Mouse (Mus musculus) limb, embryonic 14.5 days (tissue): Measurements from ENCODE around the gene Cldn7. TPM values are rescaled to one million over a fixed set of nuclear protein-coding genes. Genes with fewer than 3 reads are reported as not detected.
"Not testable (repeated sequence)": the region's sequence is repeated elsewhere in the genome, so short reads cannot be mapped to it uniquely, and the experiment has no call there.

ENCODE experiments used
- ATAC-seq: fragments of 200-750 bp; cut with Nextera tagmentation; 2 replicates; pipeline ENCODE4 v1.8.0; 2017; ENCODE audit warnings: low read depth, moderate number of reproducible peaks, moderate TSS enrichment; ENCODE audit not compliant: low FRiP score
- DNase-seq: peaks from one replicate; pipeline ENCODE4 v3.0.0-alpha.2; 2015; ENCODE audit warnings: low spot score
- H3K27ac ChIP-seq: fragments of 300-500 bp; sonication (generic); replicated peaks from 2 replicates; pipeline ENCODE4 v1.5.1; 2014; ENCODE audit warnings: low read depth, mild to moderate bottlenecking, low read length, moderate library complexity, mixed read lengths
- H3K27me3 ChIP-seq: fragments of 300-500 bp; sonication (generic); 2 replicates; pipeline ENCODE4 v1.6.1; 2014; ENCODE audit warnings: low read length, mixed read lengths; ENCODE audit not compliant: control insufficient read depth, insufficient read depth
- H3K36me3 ChIP-seq: fragments of 300-500 bp; sonication (generic); 2 replicates; pipeline ENCODE4 v1.6.1; 2014; ENCODE audit warnings: mild to moderate bottlenecking, low read length, moderate library complexity, mixed read lengths; ENCODE audit not compliant: control insufficient read depth, insufficient read depth
- H3K4me1 ChIP-seq: fragments of 300-500 bp; sonication (generic); 2 replicates; pipeline ENCODE4 v1.6.1; 2014; ENCODE audit warnings: antibody characterized with exemption, low read length, mixed read lengths; ENCODE audit not compliant: control insufficient read depth, insufficient read depth
- H3K4me2 ChIP-seq: fragments of 300-500 bp; sonication (generic); replicated peaks from 2 replicates; pipeline ENCODE4 v1.6.1; 2014; ENCODE audit warnings: low read depth, mild to moderate bottlenecking, low read length, moderate library complexity; ENCODE audit not compliant: severe bottlenecking
- H3K4me3 ChIP-seq: fragments of 300-500 bp; sonication (generic); replicated peaks from 2 replicates; pipeline ENCODE4 v1.5.1; 2014; ENCODE audit warnings: low read length
- H3K9ac ChIP-seq: fragments of 300-500 bp; sonication (generic); 2 replicates; pipeline ENCODE4 v1.6.1; 2014; ENCODE audit warnings: mild to moderate bottlenecking, low read depth, low read length, moderate library complexity; ENCODE audit not compliant: severe bottlenecking
- H3K9me3 ChIP-seq: fragments of 300-500 bp; sonication (generic); 2 replicates; pipeline ENCODE4 v1.6.1; 2016; ENCODE audit warnings: low read length; ENCODE audit not compliant: control insufficient read depth
- POLR2A ChIP-seq: fragments of 200-500 bp; IDR thresholded peaks from 2 replicates; pipeline ENCODE4 v1.8.0; 2012; ENCODE audit warnings: inconsistent platforms, mild to moderate bottlenecking, moderate library complexity, borderline replicate concordance; ENCODE audit not compliant: insufficient read depth, insufficient read length; ENCODE audit errors: extremely low read depth
- WGBS: fragments of 180-500 bp; shearing (Covaris S2); extraction: QIAGEN DNeasy Blood & Tissue Kit; methylation state at CpG from one replicate; pipeline ENCODE4 v1.1.7; 2014; 5-methylcytosine and 5-hydroxymethylcytosine counted together
- polyA plus RNA-seq, 2 experiments: library from polyadenylated mRNA; depleted of rRNA in 1 of 2; stranded (reverse) in 1 of 2; unstranded in 1 of 2; fragments of >200 nt; fragmentation: Nextera tagmentation in 1 of 2; extraction: Ambion mirVana in 1 of 2; gene quantifications; 2 replicates each; pipeline versions ENCODE4 v1.2.1 to v1.2.3; 2012 to 2014

Gene Cldn7
- polyA plus RNA-seq, 2 experiments, result 6.3 to 7.6 TPM

DNA sequence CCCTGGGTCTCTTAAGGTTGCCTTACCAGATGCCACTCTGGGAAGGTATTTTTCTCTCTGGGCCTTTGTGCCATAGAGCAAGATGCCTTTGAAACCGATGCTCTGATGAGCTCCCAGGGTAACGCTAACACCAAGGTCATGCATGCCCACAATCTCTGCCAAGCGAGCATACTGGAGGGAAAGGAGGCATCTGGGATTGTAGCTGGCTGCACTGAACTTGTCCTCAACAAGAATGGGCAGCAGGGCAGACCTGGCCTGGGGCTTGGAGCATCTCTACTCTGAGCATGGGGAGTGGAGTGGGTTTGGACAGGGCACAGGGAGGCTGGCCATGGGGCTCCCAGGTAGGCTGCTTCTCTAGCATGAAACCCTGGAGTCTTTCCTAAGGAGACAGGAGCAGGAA lies 48.8 kb downstream of the Cldn7 start:
- Histone ChIP-seq H3K36me3 (peaks cover 55% of the 10 kb centered on the region), H3K27ac (no peak overlapping the region), H3K9me3 (no peaks in the 10 kb centered on the region), H3K4me1 (peaks cover 20% of the 10 kb centered on the region), H3K4me3 (no peak overlapping the region), H3K4me2 (no peak overlapping the region), H3K27me3 (no peaks in the 10 kb centered on the region), H3K9ac (no peak overlapping the region)
- ATAC-seq (no peak), DNase-seq (no peak)
- 90% methylated on average over 3 of the region's 3 CpGs for WGBS
- no peak for TF ChIP-seq POLR2A

DNA sequence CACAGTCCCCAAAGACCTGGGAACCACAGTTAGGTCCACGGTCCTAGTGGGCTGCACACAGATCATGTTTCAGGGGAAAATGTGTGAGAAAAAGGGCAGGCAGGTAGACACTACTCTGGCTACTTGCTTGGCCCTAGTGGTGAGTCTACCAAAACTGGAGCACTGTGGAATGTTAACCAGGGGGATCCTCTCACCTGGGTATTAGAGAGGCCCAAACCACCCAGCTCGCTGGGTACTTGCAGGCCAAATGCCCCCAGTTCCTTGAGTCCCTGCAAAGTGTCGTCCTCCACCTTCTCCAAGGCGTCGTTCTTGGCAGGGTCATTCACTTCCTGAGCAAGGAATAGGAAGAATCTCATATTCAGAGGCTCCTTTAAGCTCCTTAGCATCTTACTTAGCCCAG lies 49.5 kb downstream of the Cldn7 start:
- WGBS, result 58% methylated on average over 5 of the region's 5 CpGs
- Histone ChIP-seq H3K4me2 (no peak overlapping the region; the same call in 1 of the 2 replicates), H3K27me3 (no peaks in the 10 kb centered on the region), H3K4me3 (no peak overlapping the region), H3K4me1 (peaks cover 23% of the 10 kb centered on the region), H3K27ac (no peak overlapping the region), H3K9me3 (no peaks in the 10 kb centered on the region), H3K9ac (no peak overlapping the region), H3K36me3 (peaks cover 48% of the 10 kb centered on the region)
- DNase-seq (no peak), ATAC-seq (no peak)
- TF ChIP-seq POLR2A, result no peak

DNA sequence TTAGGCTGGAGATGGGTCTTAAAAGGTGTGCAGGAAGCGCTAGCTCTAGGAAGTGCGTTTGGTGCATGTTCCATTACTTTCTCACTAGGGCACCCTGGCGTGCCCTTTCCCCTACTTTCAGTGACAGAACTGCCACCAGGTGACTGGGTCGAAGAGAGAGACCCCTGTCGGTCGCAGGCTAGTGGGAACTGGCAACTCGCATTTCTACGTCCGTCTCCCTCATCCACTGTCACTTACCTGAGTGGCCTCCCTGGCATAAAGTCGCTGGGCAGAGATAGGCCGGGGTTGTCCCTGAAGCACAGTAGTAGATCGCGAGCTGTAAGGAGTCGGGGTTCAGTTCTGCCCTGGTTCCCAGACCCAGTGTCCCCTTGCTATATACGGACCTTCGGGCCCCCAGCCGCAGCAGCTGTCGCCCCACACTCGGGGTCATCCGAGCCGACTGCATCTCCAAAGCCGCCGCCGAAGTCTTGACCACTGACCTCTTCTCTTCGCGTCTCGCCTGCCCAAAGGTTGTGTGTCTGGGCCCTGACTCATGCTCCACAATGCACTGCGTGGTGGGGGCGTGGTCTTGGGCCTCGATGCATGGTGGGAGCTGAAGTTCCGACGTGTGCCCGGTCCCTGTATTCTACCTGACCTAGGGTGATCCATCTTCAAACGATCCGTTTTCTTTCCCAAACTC lies 50.4 kb downstream of the Cldn7 start, which contains the start of gene Acadvl:
Gene Acadvl, minus strand, starts transcription at position 532 of the 679 bp plus-strand sequence.
- H3K36me3 ChIP-seq, result peaks cover 39% of the 10 kb centered on the region
- DNase-seq, result peak; percentile 78
- ATAC-seq, result peak; percentile 77
- no peaks in the 10 kb centered on the region for H3K9me3 ChIP-seq
- peak within 1 kb of the TSS; percentile 55 for H3K4me3 ChIP-seq
- TF ChIP-seq POLR2A, result no peak
- H3K9ac ChIP-seq, result peak within 1 kb of the TSS; percentile 71
- under 1% methylated on average over 34 of the region's 35 CpGs for WGBS
- peak within 1 kb of the TSS; percentile 53 for H3K27ac ChIP-seq
- no peaks in the 10 kb centered on the region for H3K27me3 ChIP-seq
- peak within 1 kb of the TSS; percentile 85 for H3K4me2 ChIP-seq
- peaks cover 32% of the 10 kb centered on the region for H3K4me1 ChIP-seq

DNA sequence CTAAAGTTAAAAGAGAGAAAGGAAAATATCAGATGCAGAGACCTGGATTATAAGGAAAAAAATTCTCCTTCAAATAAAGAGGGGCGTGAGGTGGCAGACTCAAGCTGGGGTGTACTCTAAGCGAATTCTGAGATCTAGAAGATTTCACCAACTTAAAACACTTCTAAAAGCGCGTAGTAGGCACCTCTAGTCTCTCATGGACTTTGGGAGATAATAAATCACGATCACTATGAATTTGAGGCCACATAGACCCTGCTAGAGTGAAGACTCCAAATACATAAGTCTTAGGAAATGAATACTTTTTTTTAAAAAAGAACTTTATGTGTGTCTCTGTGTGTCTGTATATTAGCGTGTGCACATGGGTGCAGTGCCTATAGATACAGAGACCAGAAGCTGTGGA lies 51.1 kb downstream of the Cldn7 start:
- TF ChIP-seq POLR2A, result no peak
- Histone ChIP-seq H3K36me3 (peaks cover 32% of the 10 kb centered on the region), H3K9ac (no peak overlapping the region), H3K4me2 (peak overlapping the region; percentile 85), H3K4me1 (peaks cover 38% of the 10 kb centered on the region), H3K27me3 (no peaks in the 10 kb centered on the region), H3K27ac (no peak overlapping the region), H3K9me3 (no peaks in the 10 kb centered on the region), H3K4me3 (peak overlapping the region; percentile 55; the same call in 1 of the 2 replicates)
- no peak for DNase-seq
- no peak for ATAC-seq
- 72% methylated on average over 6 of the region's 6 CpGs for WGBS

- not testable (repeated sequence) for H3K4me2 ChIP-seq, H3K9me3 ChIP-seq, H3K27ac ChIP-seq, ATAC-seq, H3K4me3 ChIP-seq, DNase-seq, H3K27me3 ChIP-seq, H3K9ac ChIP-seq
- Histone ChIP-seq H3K4me1 (peaks cover 41% of the 10 kb centered on the region), H3K36me3 (peaks cover 27% of the 10 kb centered on the region)
- WGBS, result 87% methylated on average over 2 of the region's 2 CpGs
Measured at GRCm38 (mm10) chr11:70016177-70016576, 51.6 kb downstream of the Cldn7 start.

DNA sequence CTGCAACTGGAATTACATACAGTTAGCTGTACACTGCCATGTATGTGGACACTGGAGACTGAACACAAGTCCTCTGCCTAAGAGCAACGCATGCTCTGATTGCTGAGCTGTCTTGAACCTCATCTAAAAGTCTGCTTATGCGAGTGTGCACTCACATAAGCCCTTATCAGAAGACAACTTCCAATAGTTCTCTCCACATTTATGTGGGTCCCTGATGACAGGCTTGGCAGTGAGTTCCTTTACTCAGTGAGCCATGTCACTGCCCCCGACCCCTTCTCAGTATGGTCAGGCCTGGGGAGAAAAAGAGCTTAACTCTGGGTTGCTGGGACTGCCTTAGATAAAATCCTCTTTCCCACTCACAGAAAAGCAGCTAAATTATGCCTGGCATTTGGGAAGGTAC lies 52.1 kb downstream of the Cldn7 start, which contains the start of gene Dlg4:
Gene Dlg4, plus strand, starts transcription at position 274 of the 400 bp plus-strand sequence.
- Histone ChIP-seq H3K27me3 (no peaks in the 10 kb centered on the region), H3K27ac (peak within 1 kb of the TSS; percentile 49), H3K9me3 (no peaks in the 10 kb centered on the region), H3K36me3 (peaks cover 22% of the 10 kb centered on the region), H3K4me1 (peaks cover 41% of the 10 kb centered on the region), H3K4me2 (peak within 1 kb of the TSS; percentile 89), H3K9ac (peak within 1 kb of the TSS; percentile 88), H3K4me3 (peak within 1 kb of the TSS; percentile 79)
- DNase-seq, result no peak
- 80% methylated on average over 3 of the region's 3 CpGs for WGBS
- no peak for TF ChIP-seq POLR2A
- no peak for ATAC-seq
